21 mouse cellular contexts compared by ENCODE assay signal in the genomic region with DNA sequence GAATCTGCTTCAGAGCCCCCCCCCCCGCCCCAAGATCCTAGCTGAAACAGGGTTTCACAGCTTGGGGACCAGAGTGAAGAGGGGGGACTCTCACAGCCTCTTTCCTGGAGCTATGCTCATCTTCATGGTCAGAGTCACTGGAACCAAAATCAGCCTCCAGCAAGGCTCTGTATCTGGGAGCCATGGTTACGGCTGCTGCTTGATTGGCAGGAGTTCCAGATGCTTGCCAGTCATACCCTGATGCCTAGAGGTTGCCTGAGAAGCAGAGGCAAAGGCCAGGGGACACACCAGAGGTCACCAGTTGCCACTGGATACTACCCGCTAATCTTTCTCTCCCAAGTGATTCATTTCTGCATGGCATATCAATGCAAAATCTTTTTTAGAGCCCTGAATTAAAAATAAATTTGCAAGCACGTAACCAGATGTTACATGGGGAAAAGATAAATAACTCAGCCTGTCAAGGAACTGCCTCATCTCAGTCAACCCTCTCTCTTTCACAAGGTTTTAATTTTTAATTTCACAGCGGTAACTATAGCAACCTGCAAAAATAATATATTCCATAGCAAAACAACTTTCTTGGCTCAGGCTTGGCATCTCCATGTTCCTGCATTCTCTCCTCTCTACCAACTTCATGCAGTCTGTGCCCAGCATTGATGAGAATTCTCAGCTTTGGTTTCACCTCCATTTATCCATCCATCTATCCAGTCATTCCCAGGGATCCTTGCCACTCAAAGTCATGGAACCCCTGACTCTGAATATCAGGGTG. TPM values are rescaled to one million over a fixed set of nuclear protein-coding genes. Genes with fewer than 3 reads are reported as not detected.
DNase-seq lines count a peak whose midpoint lies in the region; ATAC-seq and TF ChIP-seq lines count a peak whose summit lies in the region.
"Had no signal": no experiment of that assay in that cellular context is flagged by ENCODE, and none has a peak within 500 bp of the region (broad histone marks: within the 10 kb centered on the region; RNA-seq: fewer than 3 reads in every experiment).

No protein-coding gene starts in this region.

- 59% methylated on average over 5 of the region's 5 CpGs for WGBS in hindbrain, embryonic 10.5 days
- 61% methylated on average over 5 of the region's 5 CpGs for whole genome bisulfite sequencing in hindbrain, embryonic 11.5 days
- 53% methylated on average over 5 of the region's 5 CpGs for WGBS in hindbrain, postnatal 0 days

- H3K4me1 ChIP-seq in hindbrain, embryonic 10.5 days (replicated peaks) = peaks cover 15% of the 10 kb centered on the region
- H3K4me1 ChIP-seq in hindbrain, embryonic 11.5 days (replicated peaks; ENCODE audit: control insufficient read depth, insufficient read depth, low read length) = peaks cover 3% of the 10 kb centered on the region
- peaks cover 10% of the 10 kb centered on the region; the same call in 1 of the 2 replicates for H3K4me1 ChIP-seq in hindbrain, postnatal 0 days (ENCODE audit: insufficient read depth, low read length)
- H3K4me1 ChIP-seq: embryonic facial prominence, embryonic 12.5 days; limb, embryonic 12.5 days; liver, embryonic 15.5 days; megakaryocyte, embryonic 14.5 days had no signal

- H3K9ac ChIP-seq in hindbrain, embryonic 11.5 days (ENCODE audit: low read depth, low read length) = no peak overlapping the region
- H3K9ac ChIP-seq in hindbrain, postnatal 0 days (replicated peaks; ENCODE audit: low read length) = no peak overlapping the region
- H3K9ac ChIP-seq: embryonic facial prominence, embryonic 12.5 days; limb, embryonic 12.5 days; liver, embryonic 15.5 days had no signal

- H3K27ac ChIP-seq in hindbrain, embryonic 10.5 days = peak overlapping the region; percentile 9; the same call in 1 of the 2 replicates
- no peak overlapping the region for H3K27ac ChIP-seq in hindbrain, embryonic 11.5 days (ENCODE audit: low read depth, low read length)
- 0 out of 2 replicates have a peak overlapping the region, but pooled peaks have one; percentile 20 for H3K27ac ChIP-seq in hindbrain, postnatal 0 days
- H3K27ac ChIP-seq: embryonic facial prominence, embryonic 12.5 days; limb, embryonic 12.5 days; liver, embryonic 15.5 days had no signal

- H3K9me3 ChIP-seq in hindbrain, embryonic 10.5 days = no peaks in the 10 kb centered on the region
- H3K9me3 ChIP-seq in hindbrain, embryonic 11.5 days (ENCODE audit: control insufficient read depth, low read length) = no peaks in the 10 kb centered on the region
- H3K9me3 ChIP-seq in hindbrain, postnatal 0 days (ENCODE audit: low read length) = no peaks in the 10 kb centered on the region
- H3K9me3 ChIP-seq: embryonic facial prominence, embryonic 12.5 days; G1E; limb, embryonic 12.5 days; liver, embryonic 15.5 days had no signal

- no peak for ATAC-seq in hindbrain, embryonic 11.5 days (ENCODE audit: low FRiP score)
- peak; percentile 59 for ATAC-seq in hindbrain, postnatal 0 days

- H3K27me3 ChIP-seq in hindbrain, embryonic 10.5 days (ENCODE audit: insufficient read depth, poor library complexity, severe bottlenecking) = peaks cover 3% of the 10 kb centered on the region; the same call in 1 of the 2 replicates
- no peaks in the 10 kb centered on the region for H3K27me3 ChIP-seq in hindbrain, embryonic 11.5 days (ENCODE audit: control insufficient read depth, insufficient read depth, low read length)
- no peaks in the 10 kb centered on the region for H3K27me3 ChIP-seq in hindbrain, postnatal 0 days (ENCODE audit: insufficient read depth, low read length)
- H3K27me3 ChIP-seq: embryonic facial prominence, embryonic 12.5 days; liver, embryonic 15.5 days had no signal

- H3K4me2 ChIP-seq in hindbrain, embryonic 11.5 days (replicated peaks; ENCODE audit: low read depth, low read length) = no peak overlapping the region
- H3K4me2 ChIP-seq in hindbrain, postnatal 0 days (ENCODE audit: low read depth, low read length) = no peak overlapping the region
- H3K4me2 ChIP-seq: embryonic facial prominence, embryonic 12.5 days; limb, embryonic 12.5 days; liver, embryonic 15.5 days had no signal

- H3K36me3 ChIP-seq in hindbrain, embryonic 10.5 days = no peaks in the 10 kb centered on the region
- no peaks in the 10 kb centered on the region for H3K36me3 ChIP-seq in hindbrain, embryonic 11.5 days (ENCODE audit: control insufficient read depth, insufficient read depth, low read length)
- H3K36me3 ChIP-seq in hindbrain, postnatal 0 days (ENCODE audit: insufficient read depth, low read length) = no peaks in the 10 kb centered on the region
- H3K36me3 ChIP-seq: embryonic facial prominence, embryonic 12.5 days; G1E; limb, embryonic 12.5 days; liver, embryonic 15.5 days had no signal

- H3K4me3 ChIP-seq in hindbrain, embryonic 10.5 days = no peak overlapping the region
- H3K4me3 ChIP-seq in hindbrain, embryonic 11.5 days (ENCODE audit: low read depth, low read length) = no peak overlapping the region
- no peak overlapping the region for H3K4me3 ChIP-seq in hindbrain, postnatal 0 days (ENCODE audit: low read length)
- H3K4me3 ChIP-seq: embryonic facial prominence, embryonic 12.5 days; limb, embryonic 12.5 days; liver, embryonic 15.5 days; megakaryocyte, embryonic 14.5 days had no signal

- DNase-seq in hindbrain, embryonic 10.5 days (ENCODE audit: low spot score) = peak; percentile 49
- no peak for DNase-seq in hindbrain, embryonic 11.5 days (ENCODE audit: low spot score)
- DNase-seq in right cerebral cortex, adult 18-20 months = peak; percentile 39
- DNase-seq in right cerebral cortex, adult 2 months (ENCODE audit: low spot score in 2 of 2) = no peak
- DNase-seq in hindbrain, postnatal 0 days (ENCODE audit: low spot score) = peak; percentile 23
- DNase-seq in MN1 (ENCODE audit: low spot score) = no peak
- DNase-seq in kidney, adult 8-10 months = no peak
- DNase-seq: adrenal gland, adult 8-10 months; cerebellum, adult 9-10 months; gastrocnemius, postnatal 14 days; lung, postnatal 10 days; right cerebral cortex, postnatal 4 days; thymus, adult 18-20 months had no signal

- TF ChIP-seq CTCF in hindbrain, postnatal 0 days (IDR thresholded peaks at IDR 0.05; ENCODE audit: low read depth) = no peak

RNA-seq across cellular contexts. Expression of a gene that starts 27.7 kb away (rescaled TPM):
- not detected in 2 replicates for polyA plus RNA-seq in hindbrain, embryonic 10.5 days (2016; fragmentation: Nextera tagmentation; extraction: Ambion mirVana)
- polyA plus RNA-seq in hindbrain, embryonic 11.5 days (2014; fragmentation: Nextera tagmentation; extraction: Ambion mirVana) = not detected in 2 replicates
- total RNA-seq in hindbrain, postnatal 0 days (2014; rRNA removed) = not detected in 2 replicates
- polyA plus RNA-seq in hindbrain, postnatal 0 days (2015; fragmentation: Nextera tagmentation; extraction: Ambion mirVana) = not detected in 2 replicates
- total RNA-seq: adrenal gland, adult 8-10 months; G1E; gastrocnemius, postnatal 14 days had no signal
- polyA plus RNA-seq: embryonic facial prominence, embryonic 12.5 days; G1E; heart, postnatal 0 days; intestine, embryonic 14.5 days; kidney, embryonic 16.5 days; limb, embryonic 12.5 days; liver, embryonic 15.5 days had no signal

RNA-seq across cellular contexts. Expression of a gene that starts 28.5 kb away (rescaled TPM):
- 19.6 and 20.9 TPM in 2 replicates for polyA plus RNA-seq in hindbrain, embryonic 10.5 days (2016; fragmentation: Nextera tagmentation; extraction: Ambion mirVana)
- 17.2 and 18.4 TPM in 2 replicates for polyA plus RNA-seq in hindbrain, embryonic 11.5 days (2014; fragmentation: Nextera tagmentation; extraction: Ambion mirVana)
- total RNA-seq in hindbrain, postnatal 0 days (2014; rRNA removed) = 87.7 and 135 TPM in 2 replicates
- polyA plus RNA-seq in hindbrain, postnatal 0 days (2015; fragmentation: Nextera tagmentation; extraction: Ambion mirVana) = 35.8 and 37.1 TPM in 2 replicates
- polyA plus RNA-seq: G1E had no signal

Comparison
In these comparisons a context has a peak if more than half of its experiments do, and no peak if none do; other contexts are left out.
1. DNase-seq: peak in hindbrain, embryonic 10.5 days (single experiment), right cerebral cortex, adult 18-20 months (single experiment) and hindbrain, postnatal 0 days (single experiment); none in hindbrain, embryonic 11.5 days (single experiment), right cerebral cortex, adult 2 months (0 of 2), MN1 (single experiment) and kidney, adult 8-10 months (0 of 2).